Mouse (Mus musculus): ENCODE measurements around the gene Ifi208.

GRCm38 (mm10) chr1:173733219-173733618 lies 59.7 kb downstream of the Ifi208 start:
- TF ChIP-seq CTCF (IDR thresholded peaks at IDR 0.05; ENCODE audit: borderline replicate concordance, insufficient read depth, low read length) (no peak), POLR2A (IDR thresholded peaks at IDR 0.05; ENCODE audit: low read depth, low read length) (no peak)

All from embryonic fibroblast, embryonic 13.5 days (primary cell).